Mouse (Mus musculus) left cerebral cortex, adult 9 months (tissue): ENCODE data around the gene Olfr373.
"Not testable (repeated sequence)": the region's sequence is repeated elsewhere in the genome, so short reads cannot be mapped to it uniquely, and the experiment has no call there.

Experiments used
- DNase-seq, 2 experiments: peaks; one replicate each; pipeline ENCODE4 v3.0.0; 2022; ENCODE audit warnings: low spot score in 2 of 2

Gene Olfr373

DNA sequence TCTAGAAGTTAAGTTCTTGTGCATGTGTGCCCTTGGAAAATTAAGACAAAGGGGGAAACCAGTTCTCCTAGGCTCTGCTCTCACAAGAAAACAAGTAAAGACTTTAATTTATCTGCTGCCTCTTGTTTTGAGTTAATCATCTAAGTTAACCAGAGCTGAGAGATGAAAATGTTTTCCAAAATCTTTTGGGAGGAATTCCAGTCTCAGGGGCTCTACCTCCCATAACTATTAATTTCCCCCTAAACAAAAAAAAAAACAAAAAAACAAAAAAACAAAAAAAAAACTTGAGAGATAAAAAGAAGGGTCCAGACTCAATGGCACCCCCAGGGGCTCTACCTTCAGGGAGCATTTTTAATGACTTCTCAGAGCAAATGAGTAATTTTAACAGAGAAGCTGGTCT lies at the start of gene Olfr373:
Olfr373 (plus strand) TSS at position 301 of the 400 bp plus-strand sequence.
- DNase-seq: not testable (repeated sequence)

DNA sequence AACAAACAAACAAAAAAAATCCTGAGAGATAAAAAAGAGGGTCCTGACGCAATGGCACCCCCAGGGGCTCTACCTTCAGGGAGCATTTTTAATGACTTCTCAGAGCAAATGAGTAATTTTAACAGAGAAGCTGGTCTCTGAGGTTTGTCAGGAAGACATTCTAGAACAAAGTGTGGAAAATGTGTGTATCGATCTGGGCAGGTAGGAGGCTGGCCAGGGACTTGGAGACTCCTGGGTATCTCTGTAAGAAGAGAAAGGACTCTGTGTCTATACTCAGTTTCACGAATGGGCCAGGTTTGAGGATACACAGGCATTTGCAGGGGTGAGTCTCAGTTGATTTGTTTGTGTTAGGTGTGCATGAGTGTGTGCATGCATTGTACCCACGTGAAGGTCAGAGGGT lies 42.1 kb upstream of the Olfr373 start, which contains the start of gene Olfr372:
Olfr372 (plus strand) TSS at position 301 of the 400 bp plus-strand sequence.
- DNase-seq: not testable (repeated sequence)

DNA sequence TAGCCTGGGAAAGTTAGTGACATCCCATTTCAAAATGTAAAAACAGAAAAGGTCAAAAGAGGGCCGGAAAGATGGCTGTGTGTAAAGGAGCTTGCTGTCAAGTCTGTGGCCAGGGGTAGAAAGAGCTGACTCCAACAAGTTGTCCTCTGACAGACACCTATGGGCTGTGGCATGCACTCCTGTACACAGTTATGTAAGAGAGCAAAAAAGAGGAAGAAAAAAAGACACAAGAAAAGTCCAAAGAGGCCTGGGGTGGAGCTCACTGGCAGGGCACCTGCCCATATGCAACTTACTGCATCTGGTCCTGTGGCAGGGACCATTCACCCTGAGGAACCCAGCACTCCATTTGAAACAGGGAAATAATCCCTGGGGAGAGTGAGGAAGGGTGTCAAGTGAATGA lies 40.5 kb upstream of the Olfr373 start:
- DNase-seq: no peak

- DNase-seq: not testable (repeated sequence)
These were observed 28.3 kb upstream of the Olfr373 start for GRCm38 (mm10) chr8:72054633-72055032.

GRCm38 (mm10) chr8:72057643-72058042 lies 25.3 kb upstream of the Olfr373 start:
- DNase-seq: not testable (repeated sequence)

DNA sequence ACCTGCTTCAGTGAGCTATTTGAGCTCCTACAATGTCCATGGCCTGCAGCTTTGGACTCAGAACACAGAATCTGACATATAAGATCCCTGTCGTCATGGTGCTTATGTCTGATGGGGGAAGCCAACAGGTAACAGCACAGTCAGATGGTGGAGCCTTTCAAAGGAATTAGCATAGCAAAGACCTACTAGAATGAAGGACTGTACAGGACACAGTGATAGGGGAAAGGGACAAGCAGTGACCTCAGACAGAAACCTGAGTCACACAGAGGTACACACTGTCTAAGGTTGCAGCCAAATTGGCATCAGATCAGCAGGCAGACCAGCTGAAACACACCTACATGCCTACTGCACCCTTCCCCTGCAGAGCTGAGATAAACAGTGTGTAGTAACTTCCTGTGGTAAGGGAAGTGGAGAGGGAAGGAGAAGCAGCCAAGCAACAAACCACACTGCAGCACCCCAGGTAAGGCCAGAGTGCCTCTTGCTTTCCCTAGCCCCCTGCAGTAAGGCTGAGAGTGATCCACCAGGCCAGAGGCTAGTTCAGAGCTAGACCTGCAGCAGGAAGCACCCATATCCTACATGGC lies 16.1 kb upstream of the Olfr373 start:
- DNase-seq: not testable (repeated sequence)

GRCm38 (mm10) chr8:72084744-72085143 lies 1.8 kb downstream of the Olfr373 start:
- DNase-seq: no peak

DNA sequence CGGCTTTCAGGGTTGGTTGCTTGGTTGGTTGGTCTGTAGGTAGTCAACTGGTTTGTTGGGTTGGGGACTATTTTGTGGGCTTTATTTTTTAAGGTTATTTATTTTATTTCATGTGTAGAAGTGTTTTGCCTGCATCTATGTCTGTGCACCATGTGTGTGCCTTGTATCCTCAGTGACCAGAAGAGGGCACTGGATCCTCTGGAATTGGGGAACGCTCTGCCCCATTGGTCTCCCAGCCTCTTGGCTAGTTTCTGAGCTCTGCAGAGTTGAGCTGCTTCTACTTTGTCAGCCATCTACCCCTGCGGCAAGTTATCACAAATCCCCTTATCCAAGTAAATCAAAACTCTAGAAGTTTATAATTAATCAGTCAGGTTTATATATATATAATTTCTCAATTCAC lies 4.6 kb downstream of the Olfr373 start:
- DNase-seq: not testable (repeated sequence)

DNA sequence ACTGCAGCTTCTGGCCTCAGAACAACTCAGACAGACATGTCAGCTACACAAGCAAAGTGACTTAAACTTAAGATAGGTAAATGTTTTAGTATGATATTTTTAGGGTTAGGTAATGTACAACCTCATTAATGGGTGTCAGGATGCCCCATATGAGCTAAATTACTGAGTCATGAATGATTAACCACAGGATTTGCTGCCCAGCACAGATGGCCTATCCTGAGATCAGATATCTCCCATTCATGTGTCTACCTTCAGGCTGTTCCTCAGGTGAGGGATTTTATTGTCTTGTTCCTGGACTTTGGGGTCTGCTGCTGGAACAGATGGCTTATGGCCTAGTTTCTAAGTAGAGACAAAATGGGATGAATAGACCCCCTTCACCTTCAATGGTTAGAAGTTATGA lies 13.7 kb downstream of the Olfr373 start:
- DNase-seq: not testable (repeated sequence)

DNA sequence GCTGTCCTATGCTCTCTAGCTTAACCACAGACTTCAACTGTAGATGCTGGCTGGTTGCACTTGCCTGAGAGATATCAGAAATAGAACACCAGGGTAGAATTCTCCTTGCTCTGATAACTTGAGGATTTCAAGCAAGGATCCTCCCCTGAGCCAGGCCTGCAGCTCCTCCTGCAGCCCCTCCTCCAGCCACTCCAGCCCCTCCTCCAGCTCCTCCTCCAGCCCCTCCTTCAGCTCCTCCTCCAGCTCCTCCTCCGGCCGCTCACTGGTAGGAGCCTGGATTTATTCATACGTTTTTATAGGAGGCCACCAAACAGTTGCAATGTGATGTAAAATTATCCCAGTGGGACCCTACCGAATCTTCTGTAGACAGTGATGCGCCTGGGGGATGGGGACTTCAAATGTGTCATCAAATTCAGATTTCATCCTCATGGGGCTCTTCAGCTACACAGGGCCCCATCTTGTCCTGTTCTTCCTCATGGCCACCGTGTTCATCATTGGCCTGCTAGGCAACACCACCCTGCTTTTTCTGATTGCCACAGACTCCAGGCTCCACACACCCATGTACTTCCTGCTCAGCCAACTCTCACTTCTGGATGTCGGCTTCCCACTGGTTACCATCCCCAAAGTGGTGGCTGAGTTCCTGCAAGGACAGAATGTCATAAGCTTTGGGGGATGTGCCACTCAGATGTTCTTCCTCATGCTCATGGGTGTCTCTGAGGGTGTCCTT lies 16.6 kb downstream of the Olfr373 start:
- not testable (repeated sequence) for DNase-seq

GRCm38 (mm10) chr8:72105165-72105564 lies 22.2 kb downstream of the Olfr373 start:
- DNase-seq: no peak

DNA sequence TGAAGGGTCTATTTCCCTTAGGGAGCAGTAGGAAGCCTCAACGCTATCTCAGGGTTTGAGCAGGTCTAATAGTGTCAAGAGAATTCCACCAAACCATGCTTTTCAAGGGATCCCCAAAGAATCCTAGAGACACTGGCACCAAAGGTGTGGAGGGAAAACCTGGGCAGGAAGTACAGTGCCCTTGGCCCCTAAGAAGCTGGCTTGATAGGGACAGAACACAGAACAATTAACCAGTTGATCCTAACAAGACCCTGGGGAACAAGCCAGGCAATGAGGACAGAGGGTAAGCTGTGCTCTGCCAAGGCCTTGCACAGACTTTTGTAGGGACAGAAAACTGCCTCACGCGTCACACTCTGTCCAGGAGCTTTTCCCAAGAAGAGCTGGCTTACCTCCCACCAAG lies 23.8 kb downstream of the Olfr373 start, which contains the start of gene Olfr374:
Olfr374 (plus strand) TSS at position 301 of the 400 bp plus-strand sequence.
- DNase-seq: no peak

DNA sequence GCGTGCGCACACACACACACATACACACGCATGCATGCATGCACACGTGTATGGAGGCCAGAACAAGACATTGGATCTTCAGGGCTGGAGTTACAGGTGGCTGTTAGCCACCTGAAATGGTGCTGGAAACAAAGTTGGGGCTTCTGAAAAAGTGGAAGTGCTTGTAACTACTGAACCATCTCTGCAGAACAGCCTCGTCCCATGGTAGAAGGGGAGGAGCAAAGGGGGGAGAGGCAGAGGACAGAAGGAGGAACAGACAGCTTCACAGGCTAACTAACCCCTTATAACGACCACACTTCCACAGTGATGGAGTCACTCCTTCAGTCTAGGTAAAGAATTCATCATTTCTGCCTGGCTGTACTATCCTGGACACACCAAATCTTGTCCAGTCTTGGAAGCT lies 27.9 kb downstream of the Olfr373 start:
- DNase-seq: no peak

DNA sequence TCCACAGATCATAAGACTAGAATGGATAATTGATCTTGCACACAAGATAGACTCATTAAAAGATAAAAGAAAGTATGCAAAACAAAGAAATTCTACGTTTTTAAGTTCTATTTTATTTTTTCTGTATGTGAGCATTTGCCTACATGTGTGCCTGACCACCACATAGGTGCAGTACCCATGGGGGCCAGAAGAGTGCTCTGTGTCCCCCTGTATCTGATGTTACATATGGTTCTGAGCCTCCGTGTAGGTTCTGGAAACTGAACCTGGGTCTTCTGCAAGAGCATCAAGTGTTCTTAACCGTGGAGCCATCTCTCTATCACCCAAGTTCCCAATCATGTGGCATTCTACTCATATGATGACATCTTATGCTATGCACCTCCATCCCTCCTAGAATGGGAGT lies 29.5 kb downstream of the Olfr373 start:
- no peak for DNase-seq

- DNase-seq: no peak
These were observed 32.2 kb downstream of the Olfr373 start for GRCm38 (mm10) chr8:72115202-72115601.

DNA sequence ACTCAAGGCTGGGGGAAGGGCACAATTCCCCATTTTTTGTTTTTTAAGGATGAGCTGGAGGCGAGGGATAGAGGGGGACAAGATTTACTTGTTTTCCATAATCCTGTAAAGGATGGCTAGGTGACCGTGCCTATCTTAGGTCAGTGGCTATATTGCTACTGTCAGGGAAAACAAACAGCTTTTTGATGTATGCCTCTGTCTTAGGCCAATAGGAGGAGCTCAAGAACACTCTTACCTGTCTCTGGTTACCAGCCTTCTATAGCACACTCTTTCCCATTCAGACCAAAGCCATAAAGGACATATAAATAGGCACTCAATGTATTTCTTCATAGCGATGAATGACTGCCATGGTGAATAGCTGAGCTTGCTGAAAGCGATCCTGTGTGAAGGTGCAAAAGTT lies 35.6 kb downstream of the Olfr373 start:
- no peak for DNase-seq

- DNase-seq: not testable (repeated sequence)
These were observed 38.5 kb downstream of the Olfr373 start for GRCm38 (mm10) chr8:72121486-72121885.

GRCm38 (mm10) chr8:72121997-72122396 lies 39.0 kb downstream of the Olfr373 start:
- DNase-seq: no peak

GRCm38 (mm10) chr8:72127834-72128233 lies 44.9 kb downstream of the Olfr373 start:
- no peak for DNase-seq

DNA sequence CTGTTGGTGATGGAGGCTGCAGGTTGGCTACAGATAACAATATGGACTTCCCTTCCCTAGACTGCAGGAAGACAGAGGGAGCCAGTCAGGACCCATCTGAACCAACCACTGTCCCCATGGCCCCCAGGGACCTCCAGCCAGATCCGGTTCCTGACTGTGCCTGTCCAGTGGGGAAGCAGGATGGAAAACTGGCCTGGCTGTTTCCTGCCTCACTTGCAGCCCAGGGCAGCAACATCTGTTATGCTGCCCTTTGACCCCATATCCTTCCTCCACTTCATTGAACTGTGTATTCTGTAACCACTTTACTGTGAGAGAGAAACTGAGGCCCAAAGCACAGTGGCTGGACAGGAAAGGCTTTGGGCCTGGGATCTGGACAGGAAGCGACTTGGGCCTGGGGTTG lies 48.3 kb downstream of the Olfr373 start:
- no peak for DNase-seq

- DNase-seq: no peak
These were observed 48.9 kb downstream of the Olfr373 start for GRCm38 (mm10) chr8:72131901-72132300.

GRCm38 (mm10) chr8:72132417-72132816 lies 49.4 kb downstream of the Olfr373 start:
- DNase-seq: no peak

DNA sequence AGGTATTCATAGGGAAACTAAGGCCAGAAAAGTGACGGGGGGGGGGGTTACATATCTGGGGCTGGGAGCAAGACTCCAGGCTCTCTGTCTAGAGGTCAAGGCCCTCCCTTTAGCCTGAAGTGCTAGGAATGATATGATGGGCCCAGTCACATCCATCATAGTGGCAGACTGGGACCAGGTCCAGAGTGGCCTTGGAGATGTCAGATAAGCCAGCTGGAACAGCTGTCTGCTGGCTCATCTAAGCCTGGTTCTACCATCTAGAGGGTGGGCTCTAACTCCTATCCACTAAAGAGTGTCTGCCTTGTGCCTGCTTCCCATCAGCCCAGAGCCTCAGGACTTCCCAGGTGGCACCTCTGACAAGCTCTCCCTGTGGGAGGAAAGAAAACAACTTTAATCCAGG lies 49.9 kb downstream of the Olfr373 start:
- no peak for DNase-seq
